Mouse (Mus musculus) ES-Bruce4 (cell line): Measurements from ENCODE around the gene Edc3. TPM values are rescaled to one million over a fixed set of nuclear protein-coding genes. Genes with fewer than 3 reads are reported as not detected.

ENCODE experiments used
- H3K27ac ChIP-seq: 2 replicates; pipeline ENCODE4 v1.5.1; 2012; ENCODE audit warnings: low read length, inconsistent platforms; ENCODE audit not compliant: insufficient read depth
- H3K27me3 ChIP-seq: 2 replicates; pipeline ENCODE4 v1.6.1; 2012; ENCODE audit warnings: mild to moderate bottlenecking, low read length, inconsistent platforms; ENCODE audit not compliant: control insufficient read depth, poor library complexity, insufficient read depth, severe bottlenecking
- H3K36me3 ChIP-seq: 2 replicates; pipeline ENCODE4 v1.6.1; 2012; ENCODE audit warnings: inconsistent platforms, mild to moderate bottlenecking, low read length, moderate library complexity; ENCODE audit not compliant: control insufficient read depth, poor library complexity, insufficient read depth, severe bottlenecking
- H3K4me1 ChIP-seq: one replicate; pipeline ENCODE4 v1.8.1; 2011; ENCODE audit warnings: low read length; ENCODE audit not compliant: control insufficient read depth, insufficient read depth
- H3K4me3 ChIP-seq: 2 replicates; pipeline ENCODE4 v1.5.1; 2011; ENCODE audit warnings: low read depth, mild to moderate bottlenecking, low read length
- H3K9ac ChIP-seq: 2 replicates; pipeline ENCODE4 v1.6.1; 2012; ENCODE audit warnings: low read depth, mild to moderate bottlenecking, inconsistent platforms; ENCODE audit not compliant: poor library complexity, severe bottlenecking
- H3K9me3 ChIP-seq: replicated peaks from 2 replicates; pipeline ENCODE4 v1.6.1; 2012; ENCODE audit warnings: mild to moderate bottlenecking, low read length, inconsistent platforms; ENCODE audit not compliant: control insufficient read depth, poor library complexity, insufficient read depth, severe bottlenecking
- CTCF ChIP-seq: IDR thresholded peaks from one replicate; pipeline ENCODE4 v1.8.1; 2011; ENCODE audit warnings: low read depth, low read length
- EP300 ChIP-seq: IDR thresholded peaks from 2 replicates; pipeline ENCODE4 v1.6.1; 2011; ENCODE audit warnings: low read depth, low read length; ENCODE audit not compliant: insufficient read depth
- POLR2A ChIP-seq: IDR thresholded peaks from one replicate; pipeline ENCODE4 v1.8.1; 2011; ENCODE audit warnings: low read length; ENCODE audit not compliant: insufficient read depth
- polyA plus RNA-seq: library from polyadenylated mRNA; stranded (reverse); fragments of >200 nt; gene quantifications from 2 replicates; pipeline ENCODE4 v1.2.4, GENCODE M21; 2011; ENCODE audit warnings: low read depth; ENCODE audit not compliant: missing spikeins, insufficient read depth, insufficient read length

Gene Edc3
- polyA plus RNA-seq, 1 experiment: 22.0 TPM

GRCm38 (mm10) chr9:57775736-57776135 lies 67.4 kb downstream of the Edc3 start:
- H3K4me1 ChIP-seq: no peaks in the 10 kb centered on the region
- H3K4me3 ChIP-seq: no peak overlapping the region
- H3K9me3 ChIP-seq: no peaks in the 10 kb centered on the region
- no peaks in the 10 kb centered on the region for H3K36me3 ChIP-seq
- no peak for TF ChIP-seq POLR2A
- TF ChIP-seq CTCF: no peak
- TF ChIP-seq EP300: no peak
- H3K27ac ChIP-seq: no peak overlapping the region
- no peak overlapping the region for H3K9ac ChIP-seq
- no peaks in the 10 kb centered on the region for H3K27me3 ChIP-seq

- Histone ChIP-seq H3K27me3 (no peaks in the 10 kb centered on the region), H3K4me3 (no peak overlapping the region), H3K27ac (no peak overlapping the region), H3K4me1 (no peaks in the 10 kb centered on the region), H3K36me3 (no peaks in the 10 kb centered on the region), H3K9me3 (no peaks in the 10 kb centered on the region), H3K9ac (no peak overlapping the region)
- TF ChIP-seq CTCF (no peak), EP300 (no peak), POLR2A (no peak)
Observed at GRCm38 (mm10) chr9:57782656-57783055, 74.3 kb downstream of the Edc3 start.

- H3K36me3 ChIP-seq: no peaks in the 10 kb centered on the region; the same call in 1 of the 2 replicates
- H3K27ac ChIP-seq: no peak overlapping the region
- H3K4me3 ChIP-seq: no peak overlapping the region
- no peak overlapping the region for H3K9ac ChIP-seq
- no peaks in the 10 kb centered on the region for H3K4me1 ChIP-seq
- no peaks in the 10 kb centered on the region for H3K27me3 ChIP-seq
- no peaks in the 10 kb centered on the region for H3K9me3 ChIP-seq
- TF ChIP-seq EP300 (no peak), CTCF (no peak), POLR2A (no peak)
Observed at GRCm38 (mm10) chr9:57789733-57790132, 81.4 kb downstream of the Edc3 start.

GRCm38 (mm10) chr9:57797456-57797855 lies 89.1 kb downstream of the Edc3 start:
- Histone ChIP-seq H3K4me3 (no peak overlapping the region), H3K27ac (no peak overlapping the region), H3K9ac (no peak overlapping the region), H3K27me3 (no peaks in the 10 kb centered on the region), H3K4me1 (peaks cover 2% of the 10 kb centered on the region), H3K36me3 (peaks cover 15% of the 10 kb centered on the region), H3K9me3 (no peaks in the 10 kb centered on the region)
- TF ChIP-seq CTCF (no peak), EP300 (no peak)

- Histone ChIP-seq H3K27ac (no peak overlapping the region), H3K4me3 (no peak overlapping the region), H3K36me3 (peaks cover 15% of the 10 kb centered on the region), H3K4me1 (peaks cover 2% of the 10 kb centered on the region), H3K27me3 (no peaks in the 10 kb centered on the region), H3K9ac (no peak overlapping the region), H3K9me3 (no peaks in the 10 kb centered on the region)
- TF ChIP-seq CTCF (no peak), EP300 (0 out of 2 replicates have a peak, but pooled peaks have one; percentile 24)
Observed at GRCm38 (mm10) chr9:57798725-57799253, 90.4 kb downstream of the Edc3 start.

- H3K4me1 ChIP-seq: peaks cover 2% of the 10 kb centered on the region
Observed at GRCm38 (mm10) chr9:57800325-57800975, 92.1 kb downstream of the Edc3 start.

More at GRCm38 (mm10) chr9:57800325-57800975, 92.1 kb downstream of the Edc3 start:
- no peaks in the 10 kb centered on the region for H3K27me3 ChIP-seq
- no peak overlapping the region for H3K4me3 ChIP-seq
- no peaks in the 10 kb centered on the region for H3K9me3 ChIP-seq
- H3K9ac ChIP-seq: no peak overlapping the region
- H3K27ac ChIP-seq: no peak overlapping the region
- TF ChIP-seq POLR2A: no peak
- no peak for TF ChIP-seq CTCF
- no peak for TF ChIP-seq EP300
- H3K36me3 ChIP-seq: peaks cover 13% of the 10 kb centered on the region

Other genes with a start within 250 kb of the Edc3 start
- gene Scamp5, start 240.5 kb upstream of the Edc3 start, polyA plus RNA-seq: 31.1 and 32.1 TPM in 2 replicates
- 14.3 and 17.6 TPM in 2 replicates for gene Rpp25, start 204.5 kb upstream of the Edc3 start, polyA plus RNA-seq
- 490 and 512 TPM in 2 replicates for gene Cox5a, start 187.3 kb upstream of the Edc3 start, polyA plus RNA-seq
- 9.0 and 11.8 TPM in 2 replicates for gene Fam219b, start 171.0 kb upstream of the Edc3 start, polyA plus RNA-seq
- 39.1 TPM in 2 replicates for gene Mpi, start 155.8 kb upstream of the Edc3 start, polyA plus RNA-seq
- 26.6 and 31.0 TPM in 2 replicates for gene Scamp2, start 147.6 kb upstream of the Edc3 start, polyA plus RNA-seq
- gene Ulk3, start 119.1 kb upstream of the Edc3 start, polyA plus RNA-seq: 10.1 TPM in 2 replicates
- gene Cplx3, start 102.3 kb upstream of the Edc3 start, polyA plus RNA-seq: not detected in 2 replicates
- gene Lman1l, start 87.8 kb upstream of the Edc3 start, polyA plus RNA-seq: not detected in 2 replicates
- 30.7 and 35.5 TPM in 2 replicates for gene Csk, start 54.9 kb upstream of the Edc3 start, polyA plus RNA-seq
- 0.37 TPM in 1 of 2 replicates, not detected in the other for gene Cyp1a2, start 24.8 kb upstream of the Edc3 start, polyA plus RNA-seq
- gene Cyp1a1, start 20.6 kb upstream of the Edc3 start, polyA plus RNA-seq: 1.2 and 1.8 TPM in 2 replicates
- 71.2 and 77.7 TPM in 2 replicates for gene Clk3, start 57.3 kb downstream of the Edc3 start, polyA plus RNA-seq
- 87.8 and 93.0 TPM in 2 replicates for gene Arid3b, start 128.3 kb downstream of the Edc3 start, polyA plus RNA-seq
- 67.5 and 69.1 TPM in 2 replicates for gene Ubl7, start 202.4 kb downstream of the Edc3 start, polyA plus RNA-seq
- gene Sema7a, start 231.6 kb downstream of the Edc3 start, polyA plus RNA-seq: 1.7 and 2.1 TPM in 2 replicates